Mouse (Mus musculus): ENCODE measurements around the gene Arid1b.

DNA sequence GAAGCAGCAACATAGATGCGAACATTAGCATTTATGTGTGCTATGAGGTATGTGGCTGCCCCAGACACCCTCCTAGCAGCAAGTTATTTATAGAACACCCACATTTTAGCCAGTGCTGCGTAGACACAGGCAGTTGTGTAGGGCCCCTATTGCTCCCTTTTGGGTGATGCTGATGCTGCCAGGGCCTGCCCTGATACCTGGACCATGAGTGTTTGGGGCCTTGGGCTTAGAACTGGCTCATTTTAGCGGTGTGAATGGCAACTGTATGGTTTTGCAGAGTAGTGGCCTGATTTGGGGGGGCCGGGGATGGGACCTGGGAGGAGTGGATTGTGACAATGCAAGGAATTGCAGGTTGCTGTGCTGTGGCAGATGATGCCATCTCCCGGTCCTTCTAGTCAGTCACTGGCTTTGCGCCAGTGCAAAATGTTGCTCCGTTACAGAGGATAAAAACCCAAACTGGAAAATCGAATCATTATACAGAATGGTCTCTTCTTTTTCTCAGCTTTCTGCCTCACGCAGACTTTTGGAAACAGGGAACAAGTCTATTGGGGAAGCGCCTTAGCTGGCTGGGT, 8.9 kb downstream of the Arid1b start:
- TF ChIP-seq POLR2A (IDR thresholded peaks at IDR 0.05; ENCODE audit: insufficient read depth, low read depth, low read length) (no peak), CTCF (IDR thresholded peaks at IDR 0.05) (no peak), EP300 (IDR thresholded peaks at IDR 0.05; ENCODE audit: insufficient read depth, low read depth, low read length) (no peak)

Data from heart, adult 2 months (tissue).